Mouse (Mus musculus): ENCODE results near the gene Zswim7. TPM values are rescaled to one million over a fixed set of nuclear protein-coding genes. Genes with fewer than 3 reads are reported as not detected.
"Not testable (repeated sequence)": the region's sequence is repeated elsewhere in the genome, so short reads cannot be mapped to it uniquely, and the experiment has no call there.

Gene Zswim7
- polyA plus RNA-seq, 1 experiment from 2014 or later: 24.7 TPM

- DNase-seq (ENCODE audit: low spot score) (no peak), ATAC-seq (replicated peaks; ENCODE audit: low FRiP score, low TSS enrichment, low read depth) (no peak)
- Histone ChIP-seq H3K9ac (ENCODE audit: low read length) (no peak overlapping the region), H3K27ac (ENCODE audit: low read depth) (no peak overlapping the region), H3K4me3 (ENCODE audit: low read depth, low read length) (no peak overlapping the region), H3K27me3 (replicated peaks; ENCODE audit: control insufficient read depth, insufficient read depth, low read length) (no peaks in the 10 kb centered on the region), H3K4me1 (replicated peaks; ENCODE audit: control insufficient read depth, insufficient read depth, low read length) (no peaks in the 10 kb centered on the region), H3K36me3 (ENCODE audit: control insufficient read depth, insufficient read depth, low read length) (peaks cover 59% of the 10 kb centered on the region), H3K9me3 (ENCODE audit: control insufficient read depth, low read length) (no peaks in the 10 kb centered on the region), H3K4me2 (ENCODE audit: low read length) (no peak overlapping the region)
- 89% methylated on average over 1 of the region's 1 CpGs for WGBS
Measured at GRCm38 (mm10) chr11:62287700-62288099, 6.5 kb upstream of the Zswim7 start.

GRCm38 (mm10) chr11:62285020-62285419 lies 3.8 kb upstream of the Zswim7 start:
- H3K36me3 ChIP-seq (ENCODE audit: control insufficient read depth, insufficient read depth, low read length): peaks cover 49% of the 10 kb centered on the region
- H3K4me2 ChIP-seq (ENCODE audit: low read length): no peak overlapping the region
- DNase-seq (ENCODE audit: low spot score) (no peak), ATAC-seq (replicated peaks; ENCODE audit: low FRiP score, low TSS enrichment, low read depth) (no peak)
- H3K4me1 ChIP-seq (replicated peaks; ENCODE audit: control insufficient read depth, insufficient read depth, low read length): peaks cover 6% of the 10 kb centered on the region; the same call in 1 of the 2 replicates
- WGBS: 88% methylated on average over 8 of the region's 8 CpGs
- no peak overlapping the region for H3K27ac ChIP-seq (ENCODE audit: low read depth)
- H3K9me3 ChIP-seq (ENCODE audit: control insufficient read depth, low read length): no peaks in the 10 kb centered on the region
- no peak overlapping the region for H3K4me3 ChIP-seq (ENCODE audit: low read depth, low read length)
- H3K9ac ChIP-seq (ENCODE audit: low read length): no peak overlapping the region
- no peaks in the 10 kb centered on the region for H3K27me3 ChIP-seq (replicated peaks; ENCODE audit: control insufficient read depth, insufficient read depth, low read length)

- H3K4me2 ChIP-seq (ENCODE audit: low read length); DNase-seq (ENCODE audit: low spot score); H3K27me3 ChIP-seq (replicated peaks; ENCODE audit: control insufficient read depth, insufficient read depth, low read length); H3K4me3 ChIP-seq (ENCODE audit: low read depth, low read length); ATAC-seq (replicated peaks; ENCODE audit: low FRiP score, low TSS enrichment, low read depth); H3K4me1 ChIP-seq (replicated peaks; ENCODE audit: control insufficient read depth, insufficient read depth, low read length); H3K27ac ChIP-seq (ENCODE audit: low read depth); H3K9me3 ChIP-seq (ENCODE audit: control insufficient read depth, low read length); H3K9ac ChIP-seq (ENCODE audit: low read length): not testable (repeated sequence)
- peaks cover 40% of the 10 kb centered on the region for H3K36me3 ChIP-seq (ENCODE audit: control insufficient read depth, insufficient read depth, low read length)
- 91% methylated on average over 3 of the region's 3 CpGs for WGBS
Measured at GRCm38 (mm10) chr11:62284020-62284419, 2.8 kb upstream of the Zswim7 start.

GRCm38 (mm10) chr11:62281601-62281997 lies 424 bp upstream of the Zswim7 start:
- 0% methylated on average over 45 of the region's 57 CpGs for WGBS
- no peak for DNase-seq (ENCODE audit: low spot score)

GRCm38 (mm10) chr11:62278027-62278426 lies 3.1 kb downstream of the Zswim7 start:
- H3K9me3 ChIP-seq (ENCODE audit: control insufficient read depth, low read length): no peaks in the 10 kb centered on the region
- H3K27me3 ChIP-seq (replicated peaks; ENCODE audit: control insufficient read depth, insufficient read depth, low read length): no peaks in the 10 kb centered on the region
- H3K9ac ChIP-seq (ENCODE audit: low read length): no peak overlapping the region
- no peak; the same call in 1 of the 2 replicates for ATAC-seq (replicated peaks; ENCODE audit: low FRiP score, low TSS enrichment, low read depth)
- H3K4me1 ChIP-seq (replicated peaks; ENCODE audit: control insufficient read depth, insufficient read depth, low read length): peaks cover 11% of the 10 kb centered on the region; the same call in 1 of the 2 replicates
- peak; percentile 91 for DNase-seq (ENCODE audit: low spot score)
- H3K27ac ChIP-seq (ENCODE audit: low read depth): no peak overlapping the region
- H3K36me3 ChIP-seq (ENCODE audit: control insufficient read depth, insufficient read depth, low read length): no peaks in the 10 kb centered on the region
- 14% methylated on average over 5 of the region's 5 CpGs for WGBS
- H3K4me3 ChIP-seq (ENCODE audit: low read depth, low read length): no peak overlapping the region
- no peak overlapping the region for H3K4me2 ChIP-seq (ENCODE audit: low read length)

More at GRCm38 (mm10) chr11:62281601-62281997, 424 bp upstream of the Zswim7 start:
- Histone ChIP-seq H3K9ac (ENCODE audit: low read length) (peak overlapping the region; percentile 84), H3K4me3 (ENCODE audit: low read depth, low read length) (peak overlapping the region; percentile 87), H3K9me3 (ENCODE audit: control insufficient read depth, low read length) (no peaks in the 10 kb centered on the region), H3K27ac (ENCODE audit: low read depth) (peak overlapping the region; percentile 91), H3K27me3 (replicated peaks; ENCODE audit: control insufficient read depth, insufficient read depth, low read length) (no peaks in the 10 kb centered on the region), H3K36me3 (ENCODE audit: control insufficient read depth, insufficient read depth, low read length) (peaks cover 28% of the 10 kb centered on the region), H3K4me1 (replicated peaks; ENCODE audit: control insufficient read depth, insufficient read depth, low read length) (peaks cover 11% of the 10 kb centered on the region; the same call in 1 of the 2 replicates), H3K4me2 (ENCODE audit: low read length) (peak overlapping the region; percentile 62)
- ATAC-seq (replicated peaks; ENCODE audit: low FRiP score, low TSS enrichment, low read depth): peak; percentile 78; the same call in 1 of the 2 replicates

- Histone ChIP-seq H3K4me1 (replicated peaks; ENCODE audit: control insufficient read depth, insufficient read depth, low read length) (peaks cover 7% of the 10 kb centered on the region; the same call in 1 of the 2 replicates), H3K4me2 (ENCODE audit: low read length) (no peak overlapping the region), H3K27ac (ENCODE audit: low read depth) (no peak overlapping the region), H3K36me3 (ENCODE audit: control insufficient read depth, insufficient read depth, low read length) (no peaks in the 10 kb centered on the region), H3K4me3 (ENCODE audit: low read depth, low read length) (no peak overlapping the region), H3K27me3 (replicated peaks; ENCODE audit: control insufficient read depth, insufficient read depth, low read length) (no peaks in the 10 kb centered on the region), H3K9ac (ENCODE audit: low read length) (no peak overlapping the region), H3K9me3 (ENCODE audit: control insufficient read depth, low read length) (no peaks in the 10 kb centered on the region)
- no peak for DNase-seq (ENCODE audit: low spot score)
- WGBS: 38% methylated on average over 8 of the region's 8 CpGs
- ATAC-seq (replicated peaks; ENCODE audit: low FRiP score, low TSS enrichment, low read depth): no peak
Measured at GRCm38 (mm10) chr11:62277086-62277485, 4.1 kb downstream of the Zswim7 start.

GRCm38 (mm10) chr11:62270851-62271250 lies 10.3 kb downstream of the Zswim7 start:
- DNase-seq (ENCODE audit: low spot score) (no peak), ATAC-seq (replicated peaks; ENCODE audit: low FRiP score, low TSS enrichment, low read depth) (no peak)
- Histone ChIP-seq H3K4me3 (ENCODE audit: low read depth, low read length) (no peak overlapping the region), H3K4me1 (replicated peaks; ENCODE audit: control insufficient read depth, insufficient read depth, low read length) (peaks cover 13% of the 10 kb centered on the region), H3K9me3 (ENCODE audit: control insufficient read depth, low read length) (no peaks in the 10 kb centered on the region), H3K27me3 (replicated peaks; ENCODE audit: control insufficient read depth, insufficient read depth, low read length) (no peaks in the 10 kb centered on the region), H3K9ac (ENCODE audit: low read length) (no peak overlapping the region), H3K27ac (ENCODE audit: low read depth) (no peak overlapping the region; the same call in 1 of the 2 replicates), H3K4me2 (ENCODE audit: low read length) (0 out of 2 replicates have a peak overlapping the region, but pooled peaks have one; percentile 2), H3K36me3 (ENCODE audit: control insufficient read depth, insufficient read depth, low read length) (no peaks in the 10 kb centered on the region)
- WGBS: 34% methylated on average over 5 of the region's 5 CpGs

GRCm38 (mm10) chr11:62269097-62269496 lies 12.1 kb downstream of the Zswim7 start:
- ATAC-seq (replicated peaks; ENCODE audit: low FRiP score, low TSS enrichment, low read depth): no peak
- no peak overlapping the region for H3K9ac ChIP-seq (ENCODE audit: low read length)
- H3K4me1 ChIP-seq (replicated peaks; ENCODE audit: control insufficient read depth, insufficient read depth, low read length): peaks cover 13% of the 10 kb centered on the region
- WGBS: 57% methylated on average over 12 of the region's 12 CpGs
- H3K27ac ChIP-seq (ENCODE audit: low read depth): no peak overlapping the region
- no peak overlapping the region for H3K4me2 ChIP-seq (ENCODE audit: low read length)
- H3K36me3 ChIP-seq (ENCODE audit: control insufficient read depth, insufficient read depth, low read length): no peaks in the 10 kb centered on the region
- no peak for DNase-seq (ENCODE audit: low spot score)
- no peaks in the 10 kb centered on the region for H3K27me3 ChIP-seq (replicated peaks; ENCODE audit: control insufficient read depth, insufficient read depth, low read length)
- H3K4me3 ChIP-seq (ENCODE audit: low read depth, low read length): no peak overlapping the region
- H3K9me3 ChIP-seq (ENCODE audit: control insufficient read depth, low read length): no peaks in the 10 kb centered on the region

GRCm38 (mm10) chr11:62268381-62268780 lies 12.8 kb downstream of the Zswim7 start:
- Histone ChIP-seq H3K4me2 (ENCODE audit: low read length) (no peak overlapping the region), H3K27ac (ENCODE audit: low read depth) (no peak overlapping the region), H3K4me3 (ENCODE audit: low read depth, low read length) (no peak overlapping the region), H3K27me3 (replicated peaks; ENCODE audit: control insufficient read depth, insufficient read depth, low read length) (no peaks in the 10 kb centered on the region), H3K9ac (ENCODE audit: low read length) (no peak overlapping the region), H3K36me3 (ENCODE audit: control insufficient read depth, insufficient read depth, low read length) (no peaks in the 10 kb centered on the region), H3K4me1 (replicated peaks; ENCODE audit: control insufficient read depth, insufficient read depth, low read length) (peaks cover 18% of the 10 kb centered on the region), H3K9me3 (ENCODE audit: control insufficient read depth, low read length) (no peaks in the 10 kb centered on the region)
- 59% methylated on average over 8 of the region's 8 CpGs for WGBS
- DNase-seq (ENCODE audit: low spot score) (no peak), ATAC-seq (replicated peaks; ENCODE audit: low FRiP score, low TSS enrichment, low read depth) (no peak)
